ENCODE assay signal across 18 mouse cellular contexts in genomic region chr10:94934151-94934614, GRCm38 (mm10). TPM values are rescaled to one million over a fixed set of nuclear protein-coding genes. Genes with fewer than 3 reads are reported as not detected.
DNase-seq lines count a peak whose midpoint lies in the region; ATAC-seq and TF ChIP-seq lines count a peak whose summit lies in the region.
"Had no signal": no experiment of that assay in that cellular context is flagged by ENCODE, and none has a peak within 500 bp of the region (broad histone marks: within the 10 kb centered on the region; RNA-seq: fewer than 3 reads in every experiment).

No protein-coding gene starts in this region.

- H3K9me3 ChIP-seq in hindbrain, embryonic 16.5 days (ENCODE audit: control insufficient read depth, low read length) = no peaks in the 10 kb centered on the region
- H3K9me3 ChIP-seq in hindbrain, embryonic 10.5 days = no peaks in the 10 kb centered on the region
- H3K9me3 ChIP-seq in midbrain, postnatal 0 days (ENCODE audit: low read length) = no peaks in the 10 kb centered on the region
- no peaks in the 10 kb centered on the region for H3K9me3 ChIP-seq in midbrain, embryonic 16.5 days (replicated peaks; ENCODE audit: control insufficient read depth, low read length, poor library complexity, severe bottlenecking)
- H3K9me3 ChIP-seq: hindbrain, embryonic 13.5 days; limb, embryonic 13.5 days; neural tube, embryonic 12.5 days had no signal

- ATAC-seq in hindbrain, embryonic 16.5 days = peak; percentile 48; the same call in 1 of the 2 replicates
- no peak for ATAC-seq in midbrain, postnatal 0 days (ENCODE audit: low FRiP score)
- ATAC-seq in midbrain, embryonic 16.5 days = no peak
- ATAC-seq: lung, postnatal 0 days had no signal

- H3K4me3 ChIP-seq in hindbrain, embryonic 16.5 days (ENCODE audit: low read length) = no peak overlapping the region
- no peak overlapping the region for H3K4me3 ChIP-seq in hindbrain, embryonic 10.5 days
- no peak overlapping the region for H3K4me3 ChIP-seq in midbrain, postnatal 0 days (ENCODE audit: low read depth, low read length)
- H3K4me3 ChIP-seq in midbrain, embryonic 16.5 days (ENCODE audit: low read depth, low read length) = no peak overlapping the region
- H3K4me3 ChIP-seq: hindbrain, embryonic 13.5 days; limb, embryonic 13.5 days; neural tube, embryonic 12.5 days had no signal

- DNase-seq in hindbrain, embryonic 10.5 days (ENCODE audit: low spot score) = no peak
- peak; percentile 73 for DNase-seq in midbrain, postnatal 0 days (ENCODE audit: low spot score)
- peak; percentile 71 to 80 for DNase-seq in cerebellum, postnatal 25 days
- DNase-seq in layer of hippocampus, adult 18-20 months (ENCODE audit: low spot score in 2 of 2) = no peak
- DNase-seq in adrenal gland, postnatal 25 days = no peak
- no peak for DNase-seq in urinary bladder, postnatal 14 days (ENCODE audit: low spot score)
- DNase-seq: adrenal gland, adult 2 months; embryo, embryonic 11 days; gastrocnemius, postnatal 14 days; kidney, adult 11 months; kidney, postnatal 10 days; right cerebral cortex, postnatal 14 days had no signal

- 75% methylated on average over 9 of the region's 9 CpGs for WGBS in hindbrain, embryonic 16.5 days
- 89% methylated on average over 9 of the region's 9 CpGs for WGBS in hindbrain, embryonic 10.5 days
- WGBS in midbrain, postnatal 0 days = 80% methylated on average over 9 of the region's 9 CpGs
- 82% methylated on average over 9 of the region's 9 CpGs for WGBS in midbrain, embryonic 16.5 days

- H3K36me3 ChIP-seq in hindbrain, embryonic 16.5 days (ENCODE audit: control insufficient read depth, insufficient read depth, low read length) = no peaks in the 10 kb centered on the region
- H3K36me3 ChIP-seq in hindbrain, embryonic 10.5 days = no peaks in the 10 kb centered on the region
- H3K36me3 ChIP-seq in midbrain, postnatal 0 days (ENCODE audit: insufficient read depth, low read length) = no peaks in the 10 kb centered on the region
- H3K36me3 ChIP-seq in midbrain, embryonic 16.5 days (ENCODE audit: control insufficient read depth, insufficient read depth, low read length) = no peaks in the 10 kb centered on the region
- H3K36me3 ChIP-seq: hindbrain, embryonic 13.5 days; limb, embryonic 13.5 days; neural tube, embryonic 12.5 days had no signal

- H3K4me1 ChIP-seq in hindbrain, embryonic 16.5 days (ENCODE audit: control insufficient read depth, insufficient read depth, low read depth, low read length) = peaks cover 13% of the 10 kb centered on the region
- peaks cover 21% of the 10 kb centered on the region for H3K4me1 ChIP-seq in hindbrain, embryonic 10.5 days (replicated peaks)
- H3K4me1 ChIP-seq in midbrain, postnatal 0 days (ENCODE audit: insufficient read depth, low read length) = peaks cover 3% of the 10 kb centered on the region; the same call in 1 of the 2 replicates
- H3K4me1 ChIP-seq in midbrain, embryonic 16.5 days (ENCODE audit: control insufficient read depth, insufficient read depth, low read length) = peaks cover 20% of the 10 kb centered on the region
- H3K4me1 ChIP-seq: limb, embryonic 13.5 days had no signal

- no peak overlapping the region for H3K9ac ChIP-seq in hindbrain, embryonic 16.5 days (ENCODE audit: low read depth, low read length)
- H3K9ac ChIP-seq in midbrain, postnatal 0 days (replicated peaks; ENCODE audit: low read length, poor library complexity, severe bottlenecking) = no peak overlapping the region
- no peak overlapping the region for H3K9ac ChIP-seq in midbrain, embryonic 16.5 days (ENCODE audit: low read depth, low read length)
- H3K9ac ChIP-seq: hindbrain, embryonic 13.5 days; limb, embryonic 13.5 days; neural tube, embryonic 12.5 days had no signal

- no peak overlapping the region for H3K27ac ChIP-seq in hindbrain, embryonic 16.5 days (ENCODE audit: low read depth, low read length)
- no peak overlapping the region for H3K27ac ChIP-seq in hindbrain, embryonic 10.5 days
- no peak overlapping the region for H3K27ac ChIP-seq in midbrain, postnatal 0 days (ENCODE audit: low read depth, low read length)
- no peak overlapping the region for H3K27ac ChIP-seq in midbrain, embryonic 16.5 days (ENCODE audit: low read length)
- H3K27ac ChIP-seq: hindbrain, embryonic 13.5 days; limb, embryonic 13.5 days; neural tube, embryonic 12.5 days had no signal

- no peak overlapping the region for H3K4me2 ChIP-seq in hindbrain, embryonic 16.5 days (ENCODE audit: low read length)
- H3K4me2 ChIP-seq in midbrain, postnatal 0 days (ENCODE audit: low read depth, low read length, poor library complexity, severe bottlenecking) = no peak overlapping the region
- no peak overlapping the region for H3K4me2 ChIP-seq in midbrain, embryonic 16.5 days (ENCODE audit: low read length)
- H3K4me2 ChIP-seq: hindbrain, embryonic 13.5 days; limb, embryonic 13.5 days; neural tube, embryonic 12.5 days had no signal

- no peaks in the 10 kb centered on the region for H3K27me3 ChIP-seq in hindbrain, embryonic 16.5 days (replicated peaks; ENCODE audit: control insufficient read depth, insufficient read depth, low read length)
- peaks cover 12% of the 10 kb centered on the region for H3K27me3 ChIP-seq in hindbrain, embryonic 10.5 days (ENCODE audit: insufficient read depth, poor library complexity, severe bottlenecking)
- H3K27me3 ChIP-seq in midbrain, postnatal 0 days (ENCODE audit: insufficient read depth, low read length) = no peaks in the 10 kb centered on the region
- no peaks in the 10 kb centered on the region for H3K27me3 ChIP-seq in midbrain, embryonic 16.5 days (ENCODE audit: control insufficient read depth, insufficient read depth, low read depth, low read length)
- H3K27me3 ChIP-seq: hindbrain, embryonic 13.5 days; neural tube, embryonic 12.5 days had no signal

- no peak for TF ChIP-seq CTCF in midbrain, postnatal 0 days (IDR thresholded peaks at IDR 0.05)

RNA-seq across cellular contexts. Expression of gene Plxnc1, which starts 10.5 kb away (rescaled TPM):
- polyA plus RNA-seq in hindbrain, embryonic 16.5 days (2015; fragmentation: Nextera tagmentation; extraction: Ambion mirVana) = 8.3 and 8.4 TPM in 2 replicates
- 1.5 TPM in 2 replicates for polyA plus RNA-seq in hindbrain, embryonic 10.5 days (2016; fragmentation: Nextera tagmentation; extraction: Ambion mirVana)
- 78.5 and 79.5 TPM in 2 replicates for total RNA-seq in midbrain, postnatal 0 days (2014; rRNA removed)
- polyA plus RNA-seq in midbrain, postnatal 0 days (2015; fragmentation: Nextera tagmentation; extraction: Ambion mirVana) = 11.2 and 12.9 TPM in 2 replicates
- 14.6 and 15.4 TPM in 2 replicates for polyA plus RNA-seq in midbrain, embryonic 16.5 days (2015; fragmentation: Nextera tagmentation; extraction: Ambion mirVana)
- 10 to 100 TPM; 34.8 to 38.2 TPM for total RNA-seq in layer of hippocampus, adult 18-20 months (2021)
- total RNA-seq in adrenal gland, postnatal 25 days (2021) = 1.4 and 1.5 TPM in 2 replicates

Comparison
In these comparisons a context has a peak if more than half of its experiments do, and no peak if none do; other contexts are left out.
1. DNase-seq: peak in midbrain, postnatal 0 days (single experiment) and cerebellum, postnatal 25 days (2 of 2); none in hindbrain, embryonic 10.5 days (single experiment), layer of hippocampus, adult 18-20 months (0 of 2), adrenal gland, postnatal 25 days (single experiment) and urinary bladder, postnatal 14 days (single experiment).